Mouse (Mus musculus) heart, postnatal 10 days (tissue): ENCODE measurements around the gene Eid1. TPM values are rescaled to one million over a fixed set of nuclear protein-coding genes. Genes with fewer than 3 reads are reported as not detected.

Experiments used
- total RNA-seq, 2 experiments: library from RNA; stranded (reverse); gene quantifications; 2 replicates each; pipeline ENCODE4 v1.2.3; 2021

The Eid1 gene
- total RNA-seq, 2 experiments from 2014 or later: 73.4 to 85.2 TPM

Other genes with a start within 250 kb of the Eid1 start
- under 1 TPM; 0.47 to 0.48 TPM for gene Gm9913, start 168.0 kb upstream of the Eid1 start, total RNA-seq
- gene Fbn1, start 165.1 kb upstream of the Eid1 start, total RNA-seq: 100 to 1,000 TPM; 243 to 249 TPM
- gene Cep152, start 48.0 kb upstream of the Eid1 start, total RNA-seq: 1 to 10 TPM; 2.3 to 2.4 TPM
- gene Shc4, start 51.1 kb downstream of the Eid1 start, total RNA-seq: under 1 TPM; 0.77 TPM
- 10 to 100 TPM; 35.2 to 35.9 TPM for gene Secisbp2l, start 109.8 kb downstream of the Eid1 start, total RNA-seq
- 10 to 100 TPM; 17.5 to 19.2 TPM for gene Galk2, start 186.0 kb downstream of the Eid1 start, total RNA-seq
- 10 to 100 TPM; 82.8 to 85.5 TPM for gene Cops2, start 186.0 kb downstream of the Eid1 start, total RNA-seq